ENCODE assay signal across 7 mouse cellular contexts in genomic region chr11:118379251-118380009, GRCm38 (mm10). TPM values are rescaled to one million over a fixed set of nuclear protein-coding genes. Genes with fewer than 3 reads are reported as not detected.
A peak's percentile ranks its signal among the peaks of the same experiment; 100 is the strongest.
DNase-seq lines count a peak whose midpoint lies in the region; ATAC-seq and TF ChIP-seq lines count a peak whose summit lies in the region.

No protein-coding gene starts in this region.

- WGBS in intestine, postnatal 0 days = 37% methylated on average over 11 of the region's 11 CpGs
- 43% methylated on average over 11 of the region's 11 CpGs for WGBS in limb, embryonic 10.5 days

- H3K9me3 ChIP-seq in intestine, postnatal 0 days (ENCODE audit: control insufficient read depth) = no peaks in the 10 kb centered on the region
- no peaks in the 10 kb centered on the region for H3K9me3 ChIP-seq in limb, embryonic 10.5 days (replicated peaks)

- H3K36me3 ChIP-seq in intestine, postnatal 0 days (ENCODE audit: control insufficient read depth, insufficient read depth) = no peaks in the 10 kb centered on the region
- no peaks in the 10 kb centered on the region for H3K36me3 ChIP-seq in limb, embryonic 10.5 days

- H3K4me2 ChIP-seq in intestine, postnatal 0 days (replicated peaks; ENCODE audit: low read depth) = no peak overlapping the region

- ATAC-seq in intestine, postnatal 0 days = 0 out of 2 replicates have a peak, but pooled peaks have one; percentile 13

- no peak overlapping the region for H3K27ac ChIP-seq in intestine, postnatal 0 days (ENCODE audit: low read depth, low read length)
- H3K27ac ChIP-seq in limb, embryonic 10.5 days = peak overlapping the region; percentile 4; the same call in 1 of the 2 replicates

- peak; percentile 83 for DNase-seq in ZHBTc4 (ENCODE audit: low read depth, low spot score)
- peak; percentile 79 for DNase-seq in cerebellum, adult 9-11 months
- peak; percentile 72 to 74 for DNase-seq in gastrocnemius, adult 8-10 months (ENCODE audit: low spot score in 2 of 2)
- peak; percentile 91 for DNase-seq in limb, embryonic 10.5 days (ENCODE audit: low spot score)
- DNase-seq in monocyte, adult 2 months (ENCODE audit: low read depth in 1 of 2, low spot score in 2 of 2) = peak; percentile 49 to 71
- peak; percentile 59 to 70 for DNase-seq in spleen, postnatal 36 days (ENCODE audit: low spot score in 2 of 2)

- H3K27me3 ChIP-seq in intestine, postnatal 0 days (replicated peaks; ENCODE audit: control insufficient read depth, insufficient read depth, low read length) = no peaks in the 10 kb centered on the region
- no peaks in the 10 kb centered on the region for H3K27me3 ChIP-seq in limb, embryonic 10.5 days (ENCODE audit: low read depth, poor library complexity, severe bottlenecking)

- TF ChIP-seq CTCF in intestine, postnatal 0 days (IDR thresholded peaks at IDR 0.05; ENCODE audit: low read depth) = peak; percentile 91

- no peak overlapping the region for H3K9ac ChIP-seq in intestine, postnatal 0 days (ENCODE audit: low read depth, low read length)

- no peak overlapping the region for H3K4me3 ChIP-seq in intestine, postnatal 0 days (ENCODE audit: low read depth, low read length)
- no peak overlapping the region for H3K4me3 ChIP-seq in limb, embryonic 10.5 days

- H3K4me1 ChIP-seq in intestine, postnatal 0 days (replicated peaks; ENCODE audit: control insufficient read depth, insufficient read depth, low read length) = no peaks in the 10 kb centered on the region
- H3K4me1 ChIP-seq in limb, embryonic 10.5 days = peaks cover 27% of the 10 kb centered on the region

RNA-seq across cellular contexts. Expression of gene Lgals3bp, which starts 22.5 kb away (rescaled TPM):
- total RNA-seq in gastrocnemius, adult 8-10 months (2022) = 10 to 100 TPM; 12.3 to 16.0 (median 14.3) TPM
- 348 and 382 TPM in 2 replicates for polyA plus RNA-seq in intestine, postnatal 0 days (2015; fragmentation: Nextera tagmentation; extraction: Ambion mirVana)
- polyA plus RNA-seq in limb, embryonic 10.5 days (2016; fragmentation: Nextera tagmentation; extraction: Ambion mirVana) = 2.7 and 3.4 TPM in 2 replicates

RNA-seq across cellular contexts. Expression of gene Timp2, which starts 23.9 kb away (rescaled TPM):
- 10 to 100 TPM; 41.0 to 82.5 (median 52.4) TPM for total RNA-seq in gastrocnemius, adult 8-10 months (2022)
- 38.9 TPM in 2 replicates for polyA plus RNA-seq in intestine, postnatal 0 days (2015; fragmentation: Nextera tagmentation; extraction: Ambion mirVana)
- polyA plus RNA-seq in limb, embryonic 10.5 days (2016; fragmentation: Nextera tagmentation; extraction: Ambion mirVana) = 35.4 and 49.6 TPM in 2 replicates

RNA-seq across cellular contexts. Expression of gene Cep295nl, which starts 37.1 kb away (rescaled TPM):
- 1 to 10 TPM in 1 of 4 experiments, under 1 TPM in 3; 0.41 to 1.0 (median 0.94) TPM for total RNA-seq in gastrocnemius, adult 8-10 months (2022)
- polyA plus RNA-seq in intestine, postnatal 0 days (2015; fragmentation: Nextera tagmentation; extraction: Ambion mirVana) = 0.12 TPM in 2 replicates
- 0.61 and 1.1 TPM in 2 replicates for polyA plus RNA-seq in limb, embryonic 10.5 days (2016; fragmentation: Nextera tagmentation; extraction: Ambion mirVana)

RNA-seq across cellular contexts. Expression of gene Cant1, which starts 39.5 kb away (rescaled TPM):
- 10 to 100 TPM in 3 of 4 experiments, 1 to 10 TPM in 1; 9.6 to 11.8 (median 11.0) TPM for total RNA-seq in gastrocnemius, adult 8-10 months (2022)
- 35.0 and 36.1 TPM in 2 replicates for polyA plus RNA-seq in intestine, postnatal 0 days (2015; fragmentation: Nextera tagmentation; extraction: Ambion mirVana)
- 24.1 and 25.9 TPM in 2 replicates for polyA plus RNA-seq in limb, embryonic 10.5 days (2016; fragmentation: Nextera tagmentation; extraction: Ambion mirVana)

RNA-seq across cellular contexts. Expression of gene C1qtnf1, which starts 48.6 kb away (rescaled TPM):
- 1 to 10 TPM; 4.0 to 8.9 (median 6.3) TPM for total RNA-seq in gastrocnemius, adult 8-10 months (2022)
- 5.2 and 6.1 TPM in 2 replicates for polyA plus RNA-seq in intestine, postnatal 0 days (2015; fragmentation: Nextera tagmentation; extraction: Ambion mirVana)
- polyA plus RNA-seq in limb, embryonic 10.5 days (2016; fragmentation: Nextera tagmentation; extraction: Ambion mirVana) = 1.9 and 3.1 TPM in 2 replicates

Comparison
In these comparisons a context has a peak if more than half of its experiments do, and no peak if none do; other contexts are left out.
1. RNA of gene Lgals3bp, which starts 22.5 kb away (polyA plus RNA-seq): 348 to 382 TPM in intestine, postnatal 0 days; 2.7 to 3.4 TPM in limb, embryonic 10.5 days; every median in the first group is over 10 times any median in the second.
2. Peak in every context shown above with its lines, with median percentiles within 50 percentile points of each other: DNase-seq.